Mouse (Mus musculus) heart, postnatal 25 days (tissue): ENCODE data around the gene Ctsf. TPM values are rescaled to one million over a fixed set of nuclear protein-coding genes. Genes with fewer than 3 reads are reported as not detected.
"Not testable (repeated sequence)": the region's sequence is repeated elsewhere in the genome, so short reads cannot be mapped to it uniquely, and the experiment has no call there.

Source experiments
- DNase-seq: peaks from one replicate; pipeline ENCODE4 v3.0.0; 2022; ENCODE audit warnings: low spot score
- intact Hi-C: fragments of 180-260 bp; cut with DNase I; formaldehyde crosslinking; loops from one replicate; pipeline ENCODE4 v1.15.1; 2025
- total RNA-seq, 2 experiments: library from RNA; stranded (reverse); gene quantifications; 2 replicates each; pipeline ENCODE4 v1.2.3; 2021

Ctsf gene
- 10 to 100 TPM; 77.9 to 82.6 TPM for total RNA-seq

- DNase-seq, result peak; percentile 81
- intact Hi-C loops, result no loop called here
Observed at GRCm38 (mm10) chr19:4854552-4855469, at the start of gene Ctsf. TSS of gene Ctsf (plus strand) at chr19:4855130.

GRCm38 (mm10) chr19:4810309-4810708, 44.6 kb upstream of the Ctsf start:
- intact Hi-C loops, result loop anchor here (2.0 kb wide), 2 partner anchors 20 to 52 kb away; no protein-coding TSS in a partner anchor
- DNase-seq, result no peak

GRCm38 (mm10) chr19:4810746-4811062, 44.2 kb upstream of the Ctsf start:
- intact Hi-C loops, result loop anchor here (2.0 kb wide), 2 partner anchors 20 to 52 kb away; no protein-coding TSS in a partner anchor
- no peak for DNase-seq

- intact Hi-C loops, result loop anchor here (2.0 kb wide), 2 partner anchors 20 to 52 kb away; no protein-coding TSS in a partner anchor
Observed at GRCm38 (mm10) chr19:4811063-4811908, 43.6 kb upstream of the Ctsf start, which contains the start of the genes Gm21992 and Rbm14. TSS of gene Gm21992 (minus strand) at chr19:4811612. TSS of gene Rbm14 (minus strand) at chr19:4811634.

GRCm38 (mm10) chr19:4811909-4812242, 43.1 kb upstream of the Ctsf start:
- intact Hi-C loops, result loop anchor here (2.0 kb wide), 2 partner anchors 21 to 53 kb away; no protein-coding TSS in a partner anchor
- no peak for DNase-seq

More at GRCm38 (mm10) chr19:4811063-4811908, 43.6 kb upstream of the Ctsf start, which contains the start of the genes Gm21992 and Rbm14:
- DNase-seq, result peak; percentile 99

- DNase-seq, intact Hi-C loops: not testable (repeated sequence)
Observed at GRCm38 (mm10) chr19:4812334-4812949, 42.5 kb upstream of the Ctsf start.

GRCm38 (mm10) chr19:4813015-4813414, 41.9 kb upstream of the Ctsf start:
- intact Hi-C loops, result no loop called here
- DNase-seq, result no peak

GRCm38 (mm10) chr19:4817182-4817835, 37.6 kb upstream of the Ctsf start:
- no peak for DNase-seq
- intact Hi-C loops, result no loop called here

- DNase-seq, result peak; percentile 70
- intact Hi-C loops, result no loop called here
Observed at GRCm38 (mm10) chr19:4820678-4821303, 34.1 kb upstream of the Ctsf start.

- no peak for DNase-seq
- intact Hi-C loops, result no loop called here
Observed at GRCm38 (mm10) chr19:4828444-4829114, 26.4 kb upstream of the Ctsf start.

GRCm38 (mm10) chr19:4829156-4829555, 25.8 kb upstream of the Ctsf start:
- DNase-seq, result peak; percentile 26
- intact Hi-C loops, result no loop called here

- no peak for DNase-seq
- intact Hi-C loops, result no loop called here
Observed at GRCm38 (mm10) chr19:4833977-4834376, 21.0 kb upstream of the Ctsf start.

GRCm38 (mm10) chr19:4836096-4836495, 18.8 kb upstream of the Ctsf start:
- no peak for DNase-seq
- intact Hi-C loops, result loop anchor here (5.0 kb wide), 1 partner anchor 209 kb away; the partner anchor contains the start of gene Rce1

- DNase-seq, result no peak
- intact Hi-C loops, result loop anchor here (5.0 kb wide), 1 partner anchor 210 kb away; the partner anchor contains the start of gene Rce1
Observed at GRCm38 (mm10) chr19:4837049-4837448, 17.9 kb upstream of the Ctsf start.

- DNase-seq, result no peak
- intact Hi-C loops, result loop anchor here (5.0 kb wide), 1 partner anchor 211 kb away; the partner anchor contains the start of gene Rce1
Observed at GRCm38 (mm10) chr19:4838526-4839140, 16.3 kb upstream of the Ctsf start.

GRCm38 (mm10) chr19:4839149-4839548, 15.8 kb upstream of the Ctsf start, which contains the start of the genes Ccs and Ccdc87:
TSS of gene Ccs (minus strand) at chr19:4839332.
TSS of gene Ccdc87 (plus strand) at chr19:4839366.
- peak; percentile 94 for DNase-seq
- intact Hi-C loops, result loop anchor here (5.0 kb wide), 1 partner anchor 212 kb away; the partner anchor contains the start of gene Rce1

- DNase-seq, result no peak
- intact Hi-C loops, result no loop called here
Observed at GRCm38 (mm10) chr19:4840848-4841247, 14.1 kb upstream of the Ctsf start.

- no peak for DNase-seq
- intact Hi-C loops, result no loop called here
Observed at GRCm38 (mm10) chr19:4842611-4843010, 12.3 kb upstream of the Ctsf start.
